Mouse (Mus musculus): ENCODE measurements at regions not wholly inside any gene's neighbourhood (a gene's known extent, or its start where the extent isn't known, plus 50 kb on each side); places are given as distances from the start of the nearest gene placed in this dataset.
A peak's percentile ranks its signal among the peaks of the same experiment; 100 is the strongest.
"Not testable (repeated sequence)": the region's sequence is repeated elsewhere in the genome, so short reads cannot be mapped to it uniquely, and the experiment has no call there.

DNA sequence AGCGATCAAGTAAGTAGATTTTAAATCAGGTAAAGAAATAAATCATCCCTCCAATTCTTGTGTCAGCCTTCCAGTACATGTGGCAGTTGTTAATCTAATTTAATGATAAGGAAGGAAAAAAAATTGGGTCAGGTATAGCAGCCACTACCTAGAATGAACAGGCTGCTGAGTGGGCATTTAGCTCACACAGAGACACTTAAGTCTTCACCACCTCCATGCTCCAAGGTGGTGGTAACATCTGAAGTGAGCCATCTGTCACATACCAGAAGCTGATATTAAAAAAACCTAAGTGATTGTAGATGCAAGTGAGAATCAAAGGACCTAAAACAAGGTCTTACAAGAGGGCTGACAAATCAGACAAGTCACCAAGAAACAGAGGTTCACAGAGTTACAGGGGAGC, 549.6 kb upstream of the Chordc1 start:
- H3K4me2 ChIP-seq (replicated peaks; ENCODE audit: low read depth, low read length) = no peak overlapping the region
- no peaks in the 10 kb centered on the region for H3K27me3 ChIP-seq (ENCODE audit: control insufficient read depth, insufficient read depth, low read length)
- H3K36me3 ChIP-seq (ENCODE audit: control insufficient read depth, insufficient read depth, low read length) = no peaks in the 10 kb centered on the region
- peaks cover 3% of the 10 kb centered on the region; the same call in 1 of the 2 replicates for H3K4me1 ChIP-seq (ENCODE audit: control insufficient read depth, insufficient read depth, low read length)
- WGBS = 82% methylated on average over 1 of the region's 1 CpGs
- ATAC-seq (ENCODE audit: low FRiP score, low TSS enrichment) = no peak
- H3K9ac ChIP-seq (ENCODE audit: low read depth, low read length) = no peak overlapping the region
- H3K9me3 ChIP-seq (ENCODE audit: control insufficient read depth, low read length) = no peaks in the 10 kb centered on the region
- no peak overlapping the region for H3K4me3 ChIP-seq (ENCODE audit: low read length)
- no peak overlapping the region for H3K27ac ChIP-seq (ENCODE audit: low read depth, low read length)

DNA sequence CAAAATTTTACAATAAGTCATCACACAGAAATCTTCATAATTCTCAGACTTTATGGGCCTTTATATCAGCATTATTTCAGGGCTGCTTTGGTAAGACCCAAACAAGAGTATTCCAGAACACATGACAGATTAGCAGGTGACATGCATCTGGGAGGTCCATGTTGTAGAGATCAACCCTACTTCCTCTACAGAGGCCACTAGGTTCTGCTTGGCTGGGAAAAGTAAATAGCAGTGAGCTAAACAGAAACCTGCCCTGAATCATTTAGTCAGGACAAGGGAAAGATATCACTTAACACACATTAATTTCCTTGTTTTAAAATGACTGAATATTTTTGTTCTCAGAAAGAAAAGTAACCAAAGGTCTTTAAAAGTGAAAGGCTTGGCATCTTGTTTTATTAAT, 546.7 kb upstream of the Chordc1 start:
- Histone ChIP-seq H3K4me3 (ENCODE audit: low read length) (no peak overlapping the region), H3K4me2 (replicated peaks; ENCODE audit: low read depth, low read length) (no peak overlapping the region)
- peak; percentile 96 for ATAC-seq (ENCODE audit: low FRiP score, low TSS enrichment)

DNA sequence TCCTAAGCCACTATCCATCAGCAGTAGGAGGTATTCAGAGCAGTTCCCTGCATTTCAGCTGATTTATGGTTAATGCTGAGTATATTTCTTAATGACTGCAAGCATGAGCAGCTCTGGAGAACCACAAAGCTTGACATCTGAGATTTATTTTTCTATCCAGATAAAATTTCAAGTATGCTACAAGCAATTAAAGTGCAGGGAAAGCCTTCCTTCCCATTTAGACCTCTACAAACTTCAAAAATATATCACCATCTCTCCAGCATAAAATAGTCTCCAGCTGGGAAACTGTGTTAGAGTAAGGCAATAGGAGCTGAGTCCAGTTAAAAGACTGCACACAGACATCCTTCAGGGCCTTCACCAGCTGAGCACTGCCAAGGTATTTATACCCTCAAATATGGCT, 546.2 kb upstream of the Chordc1 start:
- Histone ChIP-seq H3K36me3 (ENCODE audit: control insufficient read depth, insufficient read depth, low read length) (no peaks in the 10 kb centered on the region), H3K4me3 (ENCODE audit: low read length) (no peak overlapping the region), H3K27ac (ENCODE audit: low read depth, low read length) (no peak overlapping the region; the same call in 1 of the 2 replicates), H3K9ac (ENCODE audit: low read depth, low read length) (no peak overlapping the region), H3K9me3 (ENCODE audit: control insufficient read depth, low read length) (no peaks in the 10 kb centered on the region), H3K27me3 (ENCODE audit: control insufficient read depth, insufficient read depth, low read length) (no peaks in the 10 kb centered on the region), H3K4me1 (ENCODE audit: control insufficient read depth, insufficient read depth, low read length) (peaks cover 3% of the 10 kb centered on the region; the same call in 1 of the 2 replicates), H3K4me2 (replicated peaks; ENCODE audit: low read depth, low read length) (no peak overlapping the region)
- peak; percentile 94 for ATAC-seq (ENCODE audit: low FRiP score, low TSS enrichment)

More for the DNA sequence above, 546.7 kb upstream of the Chordc1 start:
- no peaks in the 10 kb centered on the region for H3K9me3 ChIP-seq (ENCODE audit: control insufficient read depth, low read length)
- no peak overlapping the region for H3K9ac ChIP-seq (ENCODE audit: low read depth, low read length)
- no peaks in the 10 kb centered on the region for H3K36me3 ChIP-seq (ENCODE audit: control insufficient read depth, insufficient read depth, low read length)
- H3K27ac ChIP-seq (ENCODE audit: low read depth, low read length) = no peak overlapping the region
- peaks cover 3% of the 10 kb centered on the region; the same call in 1 of the 2 replicates for H3K4me1 ChIP-seq (ENCODE audit: control insufficient read depth, insufficient read depth, low read length)
- H3K27me3 ChIP-seq (ENCODE audit: control insufficient read depth, insufficient read depth, low read length) = no peaks in the 10 kb centered on the region

DNA sequence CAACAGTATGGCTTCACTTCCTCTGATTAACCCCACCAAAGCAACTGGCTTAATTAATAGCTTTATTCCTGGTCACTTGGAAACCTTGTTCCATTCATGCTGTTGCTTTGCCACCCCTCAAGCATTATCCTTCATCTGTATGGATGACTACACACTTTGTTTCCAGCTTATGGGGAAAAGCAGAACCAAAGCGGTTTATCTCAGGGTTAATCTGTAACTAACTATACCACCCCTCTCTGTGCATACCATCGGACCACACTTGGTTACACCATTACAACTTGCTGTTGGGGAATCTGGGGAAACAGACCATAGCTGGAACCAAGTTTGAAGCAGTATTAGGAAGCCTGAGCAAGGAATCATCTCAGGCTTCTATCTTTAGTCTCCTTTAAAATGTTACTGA, 500.1 kb upstream of the Chordc1 start:
- WGBS = 68% methylated on average over 2 of the region's 2 CpGs
- peak; percentile 55; the same call in 1 of the 2 replicates for ATAC-seq (ENCODE audit: low FRiP score, low TSS enrichment)

DNA sequence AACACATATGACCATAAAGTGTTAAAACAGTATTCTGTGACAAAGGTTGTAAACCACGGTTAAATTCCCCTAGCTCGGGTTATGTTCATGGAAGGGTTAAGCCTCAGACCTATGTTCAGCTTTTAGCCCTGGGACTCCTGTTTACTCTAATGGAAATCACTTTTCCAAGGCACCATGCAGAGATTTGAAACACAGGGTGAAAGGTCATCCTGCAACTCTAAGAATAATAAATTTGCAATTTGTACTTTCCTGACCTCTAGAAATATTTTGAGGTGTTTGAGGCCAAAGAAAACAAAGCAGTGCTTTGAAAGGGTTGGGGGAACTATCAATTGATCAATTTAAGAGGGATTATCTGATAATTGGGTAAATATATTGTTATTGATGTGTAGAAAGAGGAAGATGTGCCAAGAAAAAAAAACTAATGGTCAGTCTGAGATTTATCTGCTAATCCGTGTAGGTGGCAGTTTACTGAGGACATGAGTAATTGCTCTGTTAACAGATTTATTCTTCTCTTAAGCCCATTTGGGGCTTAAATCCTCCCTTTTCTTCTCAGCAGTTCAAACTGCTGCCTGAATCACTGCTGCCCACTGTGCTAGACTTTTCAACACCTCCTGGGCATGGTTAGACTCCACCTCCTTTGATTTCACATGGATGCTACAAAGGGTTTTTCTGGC, 475.1 kb upstream of the Chordc1 start:
- no peaks in the 10 kb centered on the region for H3K36me3 ChIP-seq (ENCODE audit: control insufficient read depth, insufficient read depth, low read length)
- no peaks in the 10 kb centered on the region for H3K4me1 ChIP-seq (ENCODE audit: control insufficient read depth, insufficient read depth, low read length)
- H3K27ac ChIP-seq (ENCODE audit: low read depth, low read length) = no peak overlapping the region
- H3K27me3 ChIP-seq (ENCODE audit: control insufficient read depth, insufficient read depth, low read length) = no peaks in the 10 kb centered on the region
- no peaks in the 10 kb centered on the region for H3K9me3 ChIP-seq (ENCODE audit: control insufficient read depth, low read length)
- WGBS = 8% methylated on average over 3 of the region's 3 CpGs
- no peak overlapping the region for H3K9ac ChIP-seq (ENCODE audit: low read depth, low read length)
- ATAC-seq (ENCODE audit: low FRiP score, low TSS enrichment) = peak; percentile 92
- H3K4me2 ChIP-seq (replicated peaks; ENCODE audit: low read depth, low read length) = no peak overlapping the region
- H3K4me3 ChIP-seq (ENCODE audit: low read length) = no peak overlapping the region

More for the DNA sequence above, 500.1 kb upstream of the Chordc1 start:
- H3K4me2 ChIP-seq (replicated peaks; ENCODE audit: low read depth, low read length); H3K4me1 ChIP-seq (ENCODE audit: control insufficient read depth, insufficient read depth, low read length); H3K9ac ChIP-seq (ENCODE audit: low read depth, low read length); H3K9me3 ChIP-seq (ENCODE audit: control insufficient read depth, low read length); H3K27me3 ChIP-seq (ENCODE audit: control insufficient read depth, insufficient read depth, low read length); H3K4me3 ChIP-seq (ENCODE audit: low read length); H3K27ac ChIP-seq (ENCODE audit: low read depth, low read length); H3K36me3 ChIP-seq (ENCODE audit: control insufficient read depth, insufficient read depth, low read length): not testable (repeated sequence)

DNA sequence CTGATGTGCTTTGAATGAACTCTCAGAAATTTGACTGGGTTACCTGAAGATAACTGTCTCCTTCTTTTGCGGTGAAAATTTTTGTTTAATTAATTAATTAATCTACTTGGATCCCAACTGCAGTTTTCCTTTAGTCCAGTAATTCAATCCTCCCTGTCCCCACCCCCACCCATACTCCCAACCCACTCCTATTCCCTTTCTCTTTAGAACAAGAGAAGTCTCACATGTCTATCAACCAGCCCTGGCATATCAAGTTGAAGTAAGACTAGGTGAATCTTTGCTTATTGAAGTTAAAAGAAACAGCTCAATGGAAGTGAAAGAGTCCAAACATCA, 474.6 kb upstream of the Chordc1 start:
- no peak overlapping the region for H3K9ac ChIP-seq (ENCODE audit: low read depth, low read length)
- H3K27ac ChIP-seq (ENCODE audit: low read depth, low read length) = no peak overlapping the region
- no peak overlapping the region for H3K4me3 ChIP-seq (ENCODE audit: low read length)
- H3K27me3 ChIP-seq (ENCODE audit: control insufficient read depth, insufficient read depth, low read length) = no peaks in the 10 kb centered on the region
- no peaks in the 10 kb centered on the region for H3K36me3 ChIP-seq (ENCODE audit: control insufficient read depth, insufficient read depth, low read length)
- H3K9me3 ChIP-seq (ENCODE audit: control insufficient read depth, low read length) = no peaks in the 10 kb centered on the region
- 30% methylated on average over 1 of the region's 1 CpGs for WGBS
- H3K4me2 ChIP-seq (replicated peaks; ENCODE audit: low read depth, low read length) = no peak overlapping the region
- H3K4me1 ChIP-seq (ENCODE audit: control insufficient read depth, insufficient read depth, low read length) = no peaks in the 10 kb centered on the region
- ATAC-seq (ENCODE audit: low FRiP score, low TSS enrichment) = peak; percentile 48; the same call in 1 of the 2 replicates

DNA sequence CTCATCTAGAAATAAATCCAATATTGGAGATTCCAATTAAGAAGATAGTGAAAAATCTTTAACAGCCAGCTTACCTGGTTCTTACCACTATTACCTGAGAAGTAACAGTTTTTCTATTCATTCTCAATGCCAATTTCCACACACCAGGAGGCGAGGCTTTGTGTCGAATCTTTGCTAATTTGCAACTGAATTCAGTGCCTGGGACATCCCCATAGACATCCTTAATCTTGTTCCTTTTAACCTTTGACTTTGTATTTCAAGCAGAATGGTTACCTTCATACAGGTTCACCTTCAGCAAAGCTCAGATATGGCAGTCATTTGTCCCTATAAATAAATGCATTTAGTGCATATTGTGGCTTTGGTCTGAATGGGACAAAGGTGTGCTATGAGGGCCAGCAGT, 426.4 kb upstream of the Chordc1 start:
- H3K4me3 ChIP-seq (ENCODE audit: low read length) = no peak overlapping the region
- no peak overlapping the region for H3K27ac ChIP-seq (ENCODE audit: low read depth, low read length)
- H3K4me2 ChIP-seq (replicated peaks; ENCODE audit: low read depth, low read length) = no peak overlapping the region
- no peaks in the 10 kb centered on the region for H3K27me3 ChIP-seq (ENCODE audit: control insufficient read depth, insufficient read depth, low read length)
- WGBS = 91% methylated on average over 2 of the region's 2 CpGs
- H3K4me1 ChIP-seq (ENCODE audit: control insufficient read depth, insufficient read depth, low read length) = no peaks in the 10 kb centered on the region
- no peak overlapping the region for H3K9ac ChIP-seq (ENCODE audit: low read depth, low read length)
- H3K9me3 ChIP-seq (ENCODE audit: control insufficient read depth, low read length) = no peaks in the 10 kb centered on the region
- ATAC-seq (ENCODE audit: low FRiP score, low TSS enrichment) = no peak
- H3K36me3 ChIP-seq (ENCODE audit: control insufficient read depth, insufficient read depth, low read length) = no peaks in the 10 kb centered on the region

DNA sequence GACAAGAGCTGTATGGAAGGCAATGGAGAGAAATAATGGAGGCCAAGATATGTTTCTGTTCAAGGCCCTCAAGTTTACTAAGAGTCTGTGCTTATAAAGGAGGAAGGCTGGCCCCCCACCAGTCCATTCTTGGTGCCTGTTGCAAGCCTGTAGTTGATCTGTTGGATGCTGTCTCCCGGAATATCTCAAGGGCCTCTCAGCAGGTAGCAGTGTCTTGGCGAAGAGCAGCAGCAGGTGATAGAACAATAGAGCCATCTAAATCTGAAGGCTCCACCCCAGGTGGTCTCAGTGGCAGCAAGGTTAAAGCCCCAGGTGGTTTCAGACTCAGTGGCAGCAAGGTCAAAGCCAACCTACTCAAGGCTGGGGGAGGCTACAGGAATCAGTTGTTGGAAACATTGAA, 417.1 kb upstream of the Chordc1 start:
- no peaks in the 10 kb centered on the region for H3K9me3 ChIP-seq (ENCODE audit: control insufficient read depth, low read length)
- H3K9ac ChIP-seq (ENCODE audit: low read depth, low read length) = no peak overlapping the region
- ATAC-seq (ENCODE audit: low FRiP score, low TSS enrichment) = no peak
- no peak overlapping the region for H3K4me3 ChIP-seq (ENCODE audit: low read length)
- H3K4me2 ChIP-seq (replicated peaks; ENCODE audit: low read depth, low read length) = no peak overlapping the region
- 50% methylated on average over 2 of the region's 2 CpGs for WGBS
- H3K27ac ChIP-seq (ENCODE audit: low read depth, low read length) = no peak overlapping the region
- no peaks in the 10 kb centered on the region for H3K36me3 ChIP-seq (ENCODE audit: control insufficient read depth, insufficient read depth, low read length)
- H3K4me1 ChIP-seq (ENCODE audit: control insufficient read depth, insufficient read depth, low read length) = no peaks in the 10 kb centered on the region
- H3K27me3 ChIP-seq (ENCODE audit: control insufficient read depth, insufficient read depth, low read length) = no peaks in the 10 kb centered on the region

Measured in kidney, embryonic 14.5 days (tissue).